Mouse (Mus musculus) layer of hippocampus, postnatal 36 days (tissue): ENCODE results near the gene Sumf1. TPM values are rescaled to one million over a fixed set of nuclear protein-coding genes. Genes with fewer than 3 reads are reported as not detected.

Source experiments
- DNase-seq, 2 experiments: peaks; one replicate each; pipeline ENCODE4 v3.0.0; 2022
- total RNA-seq, 2 experiments: library from RNA; stranded (reverse); gene quantifications; 2 replicates each; pipeline ENCODE4 v1.2.3; 2021

Gene Sumf1
- total RNA-seq, 2 experiments from 2014 or later, result 18.5 to 18.9 TPM

DNA sequence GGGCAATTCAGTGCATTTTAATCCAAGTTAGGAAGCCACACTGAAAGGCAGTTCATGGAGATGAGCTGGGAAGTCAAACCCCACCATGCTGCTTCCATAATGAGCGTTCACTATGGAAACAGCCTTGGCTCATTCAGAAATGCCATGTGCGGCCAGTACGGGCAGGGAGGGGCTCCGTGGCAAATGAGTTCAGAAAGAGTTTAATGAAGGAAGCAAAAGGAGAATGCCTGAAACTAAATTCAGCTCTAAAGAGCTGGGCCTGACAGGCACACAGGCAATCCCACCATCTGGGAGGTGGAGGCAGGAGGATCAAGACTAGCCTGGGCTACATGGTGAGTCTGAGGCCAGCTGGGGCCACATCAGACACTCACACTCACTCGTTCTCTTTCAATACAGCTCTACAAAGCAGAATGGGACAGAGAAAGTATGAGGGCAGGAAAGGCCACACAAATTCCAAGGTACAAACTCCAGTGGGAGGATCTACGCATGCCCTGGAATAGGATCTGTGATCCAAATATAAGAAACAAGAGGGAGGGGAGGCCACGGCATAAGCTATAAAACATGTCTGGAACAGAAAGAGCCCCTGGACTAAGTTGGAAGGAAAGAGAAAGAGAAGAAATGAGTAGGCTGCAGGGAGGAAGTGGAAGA, 39.3 kb downstream of the Sumf1 start:
- peak; percentile 53 to 56 for DNase-seq

GRCm38 (mm10) chr6:108145241-108145640, 40.1 kb downstream of the Sumf1 start:
- DNase-seq, result no peak

- DNase-seq, result peak; percentile 12 to 26
Observed at GRCm38 (mm10) chr6:108142796-108143195, 42.6 kb downstream of the Sumf1 start.

DNA sequence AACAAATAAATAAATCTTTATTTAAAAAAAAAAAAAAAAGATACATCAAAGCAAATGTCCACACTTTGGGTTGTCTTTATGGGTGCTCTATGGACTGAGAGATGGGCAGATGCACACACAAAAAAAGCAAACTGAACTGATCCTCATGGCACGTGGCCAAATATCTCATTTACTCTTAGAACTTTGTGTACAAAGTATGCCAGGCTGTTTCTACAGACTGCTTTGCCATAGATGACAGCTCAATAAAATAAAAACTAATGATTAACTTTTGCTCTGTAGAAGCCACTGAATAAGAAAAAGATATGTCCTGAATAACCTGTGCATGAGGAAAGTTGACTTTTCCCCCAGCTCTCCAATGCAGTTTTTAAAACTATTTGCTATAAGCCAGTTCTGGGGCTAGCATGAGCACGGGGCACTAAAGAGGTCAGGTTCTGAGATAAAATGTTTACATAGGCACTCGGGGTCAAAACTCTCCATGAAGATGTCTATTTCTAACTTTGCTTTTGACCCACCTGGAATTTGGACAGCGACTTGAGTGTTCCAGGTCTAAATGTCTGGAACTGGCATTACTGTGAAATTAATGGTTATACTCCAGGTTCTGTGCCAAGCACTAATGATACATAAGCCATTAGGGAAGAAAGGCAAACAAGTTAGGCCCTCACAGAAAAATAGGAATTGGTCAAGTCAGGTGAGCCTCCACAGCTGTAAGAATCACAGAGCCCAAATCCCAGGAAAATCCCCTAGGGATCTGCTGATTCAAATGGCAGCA, 44.5 kb downstream of the Sumf1 start:
- DNase-seq, result no peak

GRCm38 (mm10) chr6:108137031-108137430, 48.4 kb downstream of the Sumf1 start:
- no peak for DNase-seq

DNA sequence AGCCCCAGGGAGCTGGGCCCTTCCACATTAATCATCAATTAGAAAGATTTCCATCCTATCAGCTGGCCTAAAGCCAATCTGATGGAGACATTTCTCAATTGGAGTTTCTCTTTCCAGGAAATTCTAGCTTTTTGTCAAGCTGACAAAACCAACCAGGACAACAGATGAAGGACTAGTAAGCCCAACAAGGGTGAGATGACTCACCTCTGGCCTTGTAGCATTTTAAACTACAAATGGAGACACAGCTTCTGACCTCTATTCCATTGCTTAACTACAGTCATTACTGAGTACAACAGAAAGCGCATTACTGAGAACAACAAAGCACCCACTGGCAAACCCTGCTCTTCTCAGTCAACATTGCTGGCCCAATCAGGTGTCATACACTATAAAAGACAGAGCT, 49.1 kb downstream of the Sumf1 start:
- no peak for DNase-seq

DNA sequence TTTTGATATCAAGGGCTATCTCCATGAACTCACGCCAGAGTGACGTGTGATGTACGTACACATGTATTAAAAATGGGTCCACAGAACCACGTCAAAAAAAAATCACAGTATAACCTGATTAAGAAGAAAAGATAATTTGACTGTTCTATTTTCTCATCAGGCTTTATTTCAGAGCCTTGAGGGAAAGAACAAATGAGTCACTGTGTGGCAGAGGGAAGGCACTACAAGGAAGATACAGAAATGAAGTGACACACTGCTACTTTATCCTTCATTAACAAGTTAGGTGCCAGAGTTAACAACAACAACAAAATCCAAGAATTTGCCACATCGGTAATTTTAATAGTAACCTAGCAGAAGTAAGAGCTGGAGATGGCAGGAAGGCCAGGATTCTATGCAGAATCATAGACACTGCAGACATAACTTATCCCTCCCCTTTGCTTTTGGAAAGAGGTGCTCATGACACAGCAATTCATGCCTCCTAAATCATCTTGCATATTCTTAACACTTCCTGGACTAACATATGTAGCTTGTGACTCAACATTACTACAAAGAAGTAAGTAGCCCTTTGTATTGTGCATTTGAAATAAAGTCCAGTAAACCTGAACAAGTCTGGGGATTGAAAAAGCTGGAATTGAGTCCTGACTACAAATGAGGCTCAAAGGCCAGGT, 53.0 kb downstream of the Sumf1 start:
- DNase-seq, result no peak

- no peak for DNase-seq
Observed at GRCm38 (mm10) chr6:108130718-108131117, 54.7 kb downstream of the Sumf1 start.

GRCm38 (mm10) chr6:108126631-108127030, 58.8 kb downstream of the Sumf1 start:
- no peak for DNase-seq

DNA sequence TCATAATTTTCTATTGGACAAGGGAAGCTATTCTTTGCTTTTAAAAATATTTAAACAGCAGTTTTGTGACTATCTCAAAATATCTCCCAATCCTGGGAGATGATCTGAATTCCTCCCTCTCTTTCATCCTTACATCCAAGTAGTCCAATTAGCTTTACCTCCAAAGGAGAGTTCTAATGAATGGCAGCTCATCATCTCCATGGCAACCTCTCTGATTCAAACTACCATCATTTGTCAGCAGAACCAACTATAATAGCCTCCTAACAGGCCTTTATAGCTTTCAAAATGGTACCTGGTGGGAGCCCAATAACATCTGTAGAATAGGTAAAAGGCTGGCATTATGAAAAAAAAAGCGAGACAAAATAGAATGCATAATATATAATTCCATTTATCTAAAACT, 59.9 kb downstream of the Sumf1 start:
- no peak for DNase-seq

DNA sequence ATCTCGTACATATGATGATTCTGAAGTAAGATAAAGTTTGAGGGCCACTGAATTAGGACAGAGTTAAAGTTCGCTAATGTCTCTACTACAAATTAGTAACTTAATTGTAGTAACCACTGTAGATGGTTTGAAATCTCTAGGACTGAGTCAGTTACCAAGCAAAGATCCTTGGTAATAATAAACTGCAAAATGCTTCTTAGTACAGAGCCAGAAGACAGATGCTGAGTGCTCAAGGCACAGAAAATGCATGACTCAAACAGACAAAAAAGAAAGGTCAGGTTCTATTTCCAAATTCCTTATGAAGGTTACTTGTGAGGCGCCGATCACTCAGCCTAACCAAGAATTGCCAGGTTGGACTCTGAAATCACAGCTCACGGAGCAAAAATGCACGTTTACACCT, 67.5 kb downstream of the Sumf1 start:
- no peak for DNase-seq

DNA sequence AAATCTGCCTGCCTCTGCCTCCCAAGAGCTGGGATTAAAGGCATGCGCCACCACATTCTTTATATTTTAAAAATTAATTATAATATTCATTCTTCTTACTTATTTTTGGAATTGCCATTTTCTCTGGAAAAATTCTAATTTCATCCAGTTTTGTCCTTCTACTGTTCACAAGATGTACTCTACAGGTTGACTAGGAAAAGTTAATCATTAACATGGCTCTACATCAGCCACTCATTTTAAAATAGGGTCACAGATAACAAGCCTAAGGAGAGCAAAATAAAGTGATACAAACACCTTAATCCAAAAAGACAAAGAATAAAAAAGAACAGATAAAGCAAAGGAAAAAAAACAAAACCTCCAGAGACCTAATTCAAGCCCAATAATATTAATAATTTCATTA, 70.4 kb downstream of the Sumf1 start:
- DNase-seq, result no peak

- no peak for DNase-seq
Observed at GRCm38 (mm10) chr6:108111693-108112092, 73.7 kb downstream of the Sumf1 start.

DNA sequence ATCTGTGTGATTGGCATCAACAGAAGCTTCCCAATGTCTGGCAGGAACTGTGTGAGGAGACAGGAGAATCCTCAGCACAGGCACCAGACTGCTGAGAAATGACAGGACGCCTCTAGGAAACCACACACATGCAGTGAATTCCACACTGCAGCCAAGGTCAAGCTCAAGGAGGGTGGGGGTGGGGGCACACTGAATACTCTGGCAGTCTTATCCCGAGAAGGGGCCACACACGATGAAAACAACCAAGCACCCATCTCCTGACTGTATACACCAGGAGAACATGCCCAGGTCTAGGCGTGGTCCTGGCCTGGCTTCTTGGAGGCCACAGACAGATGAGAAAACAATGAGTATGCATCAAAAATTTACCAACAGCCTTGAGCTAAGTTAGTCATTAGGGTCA, 75.0 kb downstream of the Sumf1 start:
- DNase-seq, result no peak

- no peak for DNase-seq
Observed at GRCm38 (mm10) chr6:108107376-108107775, 78.0 kb downstream of the Sumf1 start.

DNA sequence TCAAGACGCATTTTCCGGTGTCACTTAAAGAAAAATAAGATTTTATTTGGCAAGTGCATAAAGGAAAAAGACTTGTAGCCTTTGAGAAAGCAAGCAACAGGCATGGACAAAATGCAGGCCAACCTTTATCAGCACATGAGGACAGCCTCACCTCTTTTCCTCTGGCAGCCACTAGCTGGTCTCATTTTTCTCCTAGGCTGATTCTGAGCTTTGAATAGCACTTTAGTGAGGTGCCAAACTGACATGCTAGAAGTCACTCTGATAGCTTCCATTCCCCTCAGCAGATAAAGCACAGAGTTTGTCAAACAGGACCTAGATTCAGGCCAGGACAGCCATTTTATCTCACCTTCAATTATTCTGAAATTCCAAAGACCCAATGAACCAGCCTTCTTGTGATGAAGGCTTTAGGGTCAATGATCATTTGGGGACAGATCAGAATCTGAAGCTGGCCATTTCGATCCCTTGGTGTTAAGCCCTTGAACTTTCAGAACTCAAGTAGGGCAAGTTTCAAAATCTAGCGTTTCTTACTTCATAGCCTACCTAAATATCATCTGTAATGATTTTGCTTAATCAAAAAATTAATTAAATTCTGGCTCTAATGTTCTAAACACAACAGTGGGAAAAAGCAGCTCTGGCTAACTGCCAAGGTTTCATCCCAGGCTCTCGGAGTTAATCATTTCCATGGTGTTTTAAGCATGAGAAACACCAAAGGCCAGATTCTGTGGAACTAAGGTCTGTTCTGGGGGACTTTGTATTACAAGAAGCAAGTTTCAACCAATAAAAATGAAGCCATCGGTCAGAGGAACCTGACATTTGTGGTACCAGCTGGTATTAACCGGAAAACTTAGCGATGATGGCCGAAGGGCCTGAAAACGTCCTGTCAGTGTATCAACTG, 83.2 kb downstream of the Sumf1 start:
- no peak for DNase-seq

- no peak for DNase-seq
Observed at GRCm38 (mm10) chr6:108098846-108099217, 86.5 kb downstream of the Sumf1 start.

GRCm38 (mm10) chr6:108098171-108098845, 87.1 kb downstream of the Sumf1 start:
- DNase-seq, result peak; percentile 25 to 52

DNA sequence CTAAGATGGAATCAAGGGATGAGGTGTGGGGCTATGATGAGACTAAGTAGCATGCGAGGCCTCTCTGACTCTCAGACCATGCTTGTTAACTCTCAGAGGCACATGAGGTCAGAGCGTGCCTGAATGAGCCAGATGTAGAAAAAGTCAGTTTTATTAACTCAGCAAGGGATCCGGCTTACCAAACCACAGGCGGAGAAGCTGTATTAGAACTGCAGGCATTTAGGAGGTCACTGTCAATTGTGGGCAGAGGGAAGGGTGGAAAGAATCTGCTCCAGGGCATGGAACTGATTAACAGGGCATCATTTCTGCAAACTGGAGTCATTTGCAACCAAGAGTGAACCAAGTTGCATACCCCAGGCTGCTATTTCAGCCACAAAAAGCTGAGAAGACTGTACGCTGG, 89.9 kb downstream of the Sumf1 start:
- no peak for DNase-seq

DNA sequence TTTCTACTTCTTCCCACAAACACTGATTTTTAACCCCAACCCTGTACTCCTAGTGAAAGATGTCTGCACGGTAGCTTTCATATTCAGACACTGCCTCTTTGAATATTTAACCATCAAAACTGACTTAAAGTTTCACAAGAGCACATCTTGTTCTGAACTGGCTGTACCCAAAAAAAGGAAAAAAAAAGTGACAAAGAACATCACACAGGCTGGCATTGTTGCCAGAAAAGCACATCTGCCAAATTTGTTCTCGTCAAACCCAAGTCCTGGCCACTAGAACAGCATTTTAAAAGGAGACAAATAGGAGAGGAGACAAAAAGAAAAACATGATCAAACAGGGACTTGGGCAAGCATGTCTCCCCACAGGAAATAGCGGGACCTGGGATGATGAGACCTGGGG, 91.9 kb downstream of the Sumf1 start:
- no peak for DNase-seq

DNA sequence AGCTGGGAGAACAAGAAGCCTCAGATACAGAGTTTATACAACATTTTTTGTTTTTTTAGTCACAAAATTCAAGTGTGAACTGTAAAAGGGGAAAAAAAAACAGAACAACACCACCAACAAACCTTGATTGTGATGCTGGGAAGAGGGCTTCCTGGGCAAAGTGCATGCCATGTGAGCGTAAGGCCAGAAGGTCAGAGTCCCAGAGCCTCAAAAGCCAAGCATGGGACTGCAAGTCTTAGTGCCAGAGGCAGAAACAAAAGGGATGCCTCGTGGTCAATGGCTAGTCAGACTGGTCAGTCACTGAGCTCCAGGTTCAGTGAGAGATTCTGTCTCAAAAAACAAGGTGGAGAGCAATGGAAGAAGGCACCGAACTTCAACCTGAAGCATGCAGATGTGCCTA, 92.7 kb downstream of the Sumf1 start:
- no peak for DNase-seq

GRCm38 (mm10) chr6:108091296-108091695, 94.1 kb downstream of the Sumf1 start:
- DNase-seq, result no peak
